Mouse (Mus musculus) mesoderm, embryonic 11.5 days (tissue): ENCODE measurements at regions not wholly inside any gene's neighbourhood (a gene's known extent, or its start where the extent isn't known, plus 50 kb on each side); places are given as distances from the start of the nearest gene placed in this dataset.

Experiments
- DNase-seq: peaks from one replicate; pipeline ENCODE4 v3.0.0-alpha.2; 2012; ENCODE audit warnings: low read depth, low spot score

- no peak for DNase-seq
These were observed 517.3 kb upstream of the Tmem132c start for GRCm38 (mm10) chr5:126724329-126724728.

- DNase-seq, result peak; percentile 80
These were observed 508.1 kb upstream of the Tmem132c start for GRCm38 (mm10) chr5:126733470-126733869.

DNA sequence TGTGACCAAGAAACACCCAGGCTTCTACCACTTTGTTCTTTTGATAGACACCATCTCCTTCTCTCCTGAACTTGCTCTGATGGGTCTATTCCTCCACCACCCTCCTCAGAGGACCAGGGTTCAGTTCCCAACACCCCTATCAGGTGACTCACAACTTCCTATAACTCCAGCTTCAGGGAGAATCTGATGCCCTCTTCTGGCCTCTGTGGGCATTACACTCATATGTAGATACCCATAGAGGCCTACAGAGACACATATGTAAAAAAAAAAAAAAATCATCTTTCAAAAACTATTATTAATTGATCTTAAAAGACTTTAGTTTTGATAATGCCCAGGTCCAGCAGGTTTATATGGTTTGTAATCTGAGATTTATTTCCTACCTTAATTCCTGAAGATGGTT lies 505.9 kb upstream of the Tmem132c start:
- no peak for DNase-seq

DNA sequence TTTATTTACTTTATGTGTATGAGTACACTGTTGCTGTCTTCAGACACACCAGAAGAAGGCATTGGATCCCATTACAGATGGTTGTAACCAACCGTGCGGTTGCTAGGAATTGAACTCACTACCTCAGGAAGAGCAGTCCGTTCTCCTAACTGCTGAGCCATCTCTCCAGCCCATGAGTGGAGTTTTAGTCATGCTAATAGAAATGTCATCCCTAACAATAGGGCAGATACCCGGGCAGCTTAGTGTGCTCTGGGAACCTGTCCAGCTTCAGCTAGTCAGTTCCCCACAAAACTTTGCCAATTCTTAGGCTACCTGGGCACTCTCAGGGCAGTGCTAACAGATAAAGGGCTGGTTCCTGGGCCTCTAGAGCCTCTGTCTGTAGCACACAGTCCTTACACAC lies 503.9 kb upstream of the Tmem132c start:
- DNase-seq, result no peak

DNA sequence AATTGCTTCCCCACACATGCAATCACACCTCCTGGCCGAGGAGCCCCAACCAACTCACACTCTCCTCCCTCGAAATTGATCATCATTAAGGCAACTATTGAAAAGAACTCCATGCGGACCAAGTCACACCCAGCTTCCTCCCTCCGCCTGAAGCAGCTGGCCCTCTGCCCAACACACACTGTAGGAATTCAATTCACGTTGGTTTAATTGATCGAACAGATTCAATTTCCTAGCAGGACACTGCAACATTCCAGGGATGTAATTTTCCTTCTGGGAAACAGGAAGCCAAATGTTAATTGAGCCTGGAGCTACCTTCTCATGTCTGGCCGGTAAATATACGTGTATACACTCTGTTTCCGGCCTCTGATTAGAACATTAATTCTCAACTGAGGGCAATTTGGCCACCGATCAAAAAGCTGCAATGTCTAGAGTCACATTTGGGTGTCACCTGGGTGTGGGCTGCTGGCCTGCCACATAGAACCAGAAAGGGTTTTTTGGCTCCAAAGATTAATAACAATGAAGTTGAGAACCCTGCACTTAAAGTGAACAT lies 500.7 kb upstream of the Tmem132c start:
- DNase-seq, result no peak

DNA sequence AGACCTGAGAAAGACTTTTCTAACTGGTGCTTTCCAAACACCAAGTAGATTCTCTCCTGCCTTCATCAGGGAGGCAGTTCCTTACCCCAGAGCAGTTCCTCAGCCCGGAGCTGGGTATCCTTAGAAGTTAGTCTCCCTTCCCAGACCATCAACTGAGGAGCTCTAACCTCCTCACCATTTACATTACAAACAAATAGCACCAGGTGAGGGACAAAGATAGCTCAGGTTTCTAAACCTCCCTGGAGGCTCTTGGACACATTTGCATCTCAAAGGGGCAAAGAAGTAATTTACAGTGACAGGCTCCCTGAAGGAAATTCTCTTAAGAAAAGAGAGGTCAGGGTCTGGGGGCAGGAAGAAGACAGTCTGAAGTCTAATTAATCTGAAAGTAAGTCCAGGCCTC lies 486.5 kb upstream of the Tmem132c start:
- no peak for DNase-seq

DNA sequence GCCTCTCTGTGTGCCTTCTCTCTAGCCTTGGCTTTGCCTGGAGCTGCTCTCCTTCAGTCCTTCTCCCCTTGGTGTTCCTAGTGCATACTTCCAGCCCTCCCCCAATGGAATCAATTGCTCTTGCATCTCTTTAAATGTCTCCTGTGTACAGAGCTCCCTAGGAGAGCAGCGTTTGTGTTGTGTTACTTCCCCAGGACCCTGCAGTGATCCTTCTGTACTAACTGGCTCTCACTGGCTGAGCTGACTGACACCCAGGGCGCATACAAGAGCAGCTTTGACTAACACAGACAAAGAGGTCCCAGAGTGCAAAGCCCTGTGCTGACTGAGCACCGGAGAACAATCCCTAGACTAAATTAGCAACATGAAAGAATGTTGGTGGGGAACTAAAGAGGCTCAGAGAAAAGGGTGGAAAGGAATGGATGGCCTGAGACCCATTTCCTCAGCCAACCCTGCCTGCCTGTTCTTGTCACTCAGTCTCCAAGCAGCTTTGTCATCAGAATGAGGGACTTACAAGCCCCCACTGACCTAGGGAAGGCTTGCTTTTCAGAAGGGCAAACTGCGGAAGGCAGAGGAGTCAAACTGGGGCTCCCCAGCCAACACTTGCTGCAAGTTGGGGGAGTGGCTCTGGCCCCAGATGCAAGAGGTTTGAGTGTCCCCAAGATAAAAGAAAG lies 476.4 kb upstream of the Tmem132c start:
- peak; percentile 25 for DNase-seq

GRCm38 (mm10) chr5:126769031-126769430 lies 472.6 kb upstream of the Tmem132c start:
- DNase-seq, result no peak

DNA sequence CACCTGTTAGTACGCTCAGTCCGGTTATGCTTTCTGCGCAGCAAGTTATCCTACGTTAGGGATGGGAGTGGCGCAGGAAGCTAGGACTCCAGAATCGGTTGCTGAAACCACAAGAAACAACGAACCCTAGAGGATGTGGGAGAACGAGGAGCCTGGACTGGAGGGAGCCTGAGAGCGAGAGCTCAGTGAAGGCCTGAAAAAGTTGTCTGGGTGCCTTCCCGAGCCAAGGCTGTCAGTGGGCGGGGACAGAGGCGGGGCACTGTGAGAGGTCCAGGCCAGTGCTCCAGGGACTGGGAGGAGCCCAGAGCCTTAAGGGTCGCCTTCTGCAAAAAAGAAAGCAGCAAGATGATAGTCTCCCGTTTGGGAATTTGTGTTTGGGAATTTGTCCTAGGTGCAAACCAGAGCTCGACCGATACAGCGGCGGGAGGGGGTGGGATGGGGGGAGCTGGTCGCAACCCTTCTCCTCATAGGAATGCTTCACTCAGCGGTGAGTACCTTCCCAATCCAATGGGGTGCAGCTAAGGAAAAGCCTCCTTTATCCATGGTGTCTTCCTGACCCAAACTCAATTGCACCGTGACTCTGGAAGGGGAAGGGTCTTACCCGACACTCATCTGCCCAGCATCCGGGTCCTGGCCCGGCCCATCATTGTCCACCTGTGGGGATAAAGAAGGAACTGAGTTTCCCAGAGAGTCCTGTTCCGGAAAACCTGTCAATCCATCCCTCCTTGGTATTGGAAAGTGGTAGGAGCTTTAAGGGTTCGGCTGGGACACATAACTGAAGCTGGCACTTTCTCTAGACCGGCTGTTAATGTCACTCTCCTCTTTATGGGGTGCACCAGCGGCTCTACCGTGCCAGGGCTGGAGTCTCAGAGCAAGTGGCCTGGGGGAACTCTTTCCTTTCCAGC lies 453.6 kb upstream of the Tmem132c start:
- DNase-seq, result peak; percentile 53

- no peak for DNase-seq
These were observed 441.8 kb upstream of the Tmem132c start for GRCm38 (mm10) chr5:126799698-126800279.

GRCm38 (mm10) chr5:126806656-126807055 lies 435.0 kb upstream of the Tmem132c start:
- DNase-seq, result peak; percentile 4

- no peak for DNase-seq
These were observed 425.5 kb upstream of the Tmem132c start for GRCm38 (mm10) chr5:126816069-126816468.

DNA sequence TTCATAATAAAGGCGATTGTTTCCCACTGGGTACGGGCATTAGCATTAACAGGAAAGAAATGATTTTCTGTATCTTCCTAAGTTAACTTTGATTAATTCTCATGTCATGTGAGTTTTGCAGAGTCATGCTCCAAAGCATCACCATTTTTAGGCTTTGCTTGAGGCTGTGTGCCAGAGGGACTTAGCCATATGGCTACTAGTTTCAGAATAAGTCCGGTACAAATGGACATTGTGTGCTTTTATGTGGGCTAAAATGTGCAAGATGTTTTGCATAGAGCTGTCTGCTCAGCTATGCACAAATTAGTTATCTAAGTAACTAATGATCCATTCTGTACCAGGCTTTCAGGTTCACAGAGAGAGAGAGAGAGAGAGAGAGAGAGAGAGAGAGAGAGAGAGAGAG lies 406.2 kb upstream of the Tmem132c start:
- no peak for DNase-seq

- DNase-seq, result no peak
These were observed 399.0 kb upstream of the Tmem132c start for GRCm38 (mm10) chr5:126842606-126843005.

- no peak for DNase-seq
These were observed 379.5 kb upstream of the Tmem132c start for GRCm38 (mm10) chr5:126862078-126862477.

GRCm38 (mm10) chr5:126875842-126876241 lies 365.8 kb upstream of the Tmem132c start:
- no peak for DNase-seq

GRCm38 (mm10) chr5:126890710-126891109 lies 350.9 kb upstream of the Tmem132c start:
- DNase-seq, result no peak

GRCm38 (mm10) chr5:126893063-126893462 lies 348.5 kb upstream of the Tmem132c start:
- no peak for DNase-seq

DNA sequence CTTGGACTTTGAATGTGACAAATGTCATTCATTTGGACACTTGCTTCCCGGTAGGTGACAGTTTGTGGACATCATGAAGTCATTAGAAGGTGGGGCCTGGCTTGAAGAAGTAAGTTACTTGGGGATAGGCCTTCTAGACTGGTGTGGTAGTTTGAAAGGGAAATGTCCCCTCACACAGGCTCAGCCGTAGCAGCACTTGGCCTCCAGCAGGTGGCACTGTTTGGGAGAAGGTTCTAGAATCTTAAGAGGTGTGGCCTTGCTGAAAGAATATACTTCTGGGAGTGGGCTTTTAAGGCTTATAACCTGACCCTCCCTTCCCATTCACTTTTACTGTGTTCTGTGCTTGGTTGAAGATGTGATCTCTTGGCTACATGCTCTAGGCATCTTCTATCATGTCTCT lies 331.5 kb upstream of the Tmem132c start:
- no peak for DNase-seq

DNA sequence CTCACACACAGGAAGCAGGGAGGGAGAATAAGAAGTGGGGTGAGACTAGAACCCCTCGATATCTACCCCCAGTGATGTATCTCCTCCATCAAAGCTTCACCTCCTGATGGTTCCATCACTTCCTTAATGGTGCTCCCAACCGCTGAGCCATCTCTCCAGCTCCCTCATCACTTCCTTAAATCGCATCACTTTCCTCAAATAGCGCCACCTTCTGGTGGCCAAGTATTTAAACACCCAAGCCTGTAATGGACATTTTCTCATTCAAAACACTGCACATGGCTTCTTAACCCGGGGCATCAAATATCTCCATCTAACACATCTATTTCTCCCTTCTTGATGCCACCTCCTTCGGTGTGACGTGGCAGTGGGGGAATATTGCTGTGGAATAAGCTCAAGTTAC lies 324.3 kb upstream of the Tmem132c start:
- peak; percentile 56 for DNase-seq

- DNase-seq, result no peak
These were observed 308.1 kb upstream of the Tmem132c start for GRCm38 (mm10) chr5:126933466-126933865.

DNA sequence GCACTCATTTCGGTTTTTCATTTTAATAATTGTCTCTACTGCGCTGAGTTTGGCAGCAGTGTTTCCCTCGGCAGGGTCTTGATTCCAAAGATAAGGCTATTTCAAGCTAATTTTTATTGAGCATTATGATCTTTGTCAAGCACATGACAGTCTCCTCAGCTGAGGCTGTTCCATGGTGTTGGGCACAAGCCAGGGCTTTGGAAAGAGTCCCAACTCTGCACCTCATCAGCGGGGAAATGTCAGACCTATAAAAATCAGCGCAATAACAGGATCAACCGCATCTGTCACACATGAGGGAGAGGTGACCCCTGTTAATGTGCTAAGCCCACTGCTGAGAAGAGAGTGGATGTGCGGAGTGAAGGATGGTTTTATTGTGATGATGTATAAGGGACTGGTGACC lies 296.7 kb upstream of the Tmem132c start:
- no peak for DNase-seq
